Mouse (Mus musculus) kidney, adult 2 months (tissue): ENCODE measurements around the gene Pomt1.

Source experiments
- CTCF ChIP-seq: fragments of 200-500 bp; conservative IDR thresholded peaks from 2 replicates; pipeline ENCODE4 v1.5.1; 2011; ENCODE audit warnings: low read depth, mild to moderate bottlenecking, control low read depth, low read length, moderate library complexity, mixed read lengths; ENCODE audit not compliant: insufficient read depth, insufficient read length
- POLR2A ChIP-seq: fragments of 200-500 bp; IDR thresholded peaks from one replicate; pipeline ENCODE4 v1.6.1; 2011; ENCODE audit warnings: low read depth, low read length, control low read depth

DNA sequence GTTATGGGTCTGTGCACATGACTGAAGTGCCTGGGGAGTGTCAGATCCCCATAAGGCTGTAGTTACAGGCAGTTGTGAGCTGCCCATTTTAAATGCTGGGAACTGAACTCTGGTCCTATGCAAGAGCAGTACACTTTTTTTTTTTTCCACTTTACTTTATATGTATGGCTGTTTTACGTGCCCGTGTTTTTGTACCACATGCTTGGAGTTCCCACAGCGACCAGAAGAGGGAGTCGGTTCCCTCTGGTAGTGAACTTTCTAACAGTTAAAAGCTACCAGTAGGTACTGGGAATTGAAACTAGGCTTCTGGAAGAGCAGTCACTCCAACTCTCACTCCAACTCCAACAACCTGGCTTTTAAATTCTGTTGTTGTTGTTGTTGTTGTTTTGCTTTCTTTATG lies 24.2 kb downstream of the Pomt1 start:
- TF ChIP-seq POLR2A (no peak), CTCF (peak; percentile 53)
